Mouse (Mus musculus) brain, embryonic 14.5 days (tissue): ENCODE results near the gene Sipa1.

Experiments
- CTCF ChIP-seq: fragments of 200-500 bp; IDR thresholded peaks from 2 replicates; pipeline ENCODE4 v1.5.1; 2012; ENCODE audit warnings: inconsistent platforms, mild to moderate bottlenecking, moderate library complexity, borderline replicate concordance; ENCODE audit not compliant: insufficient read depth, insufficient read length; ENCODE audit errors: extremely low read depth
- POLR2A ChIP-seq: fragments of 200-500 bp; IDR thresholded peaks from 2 replicates; pipeline ENCODE4 v1.6.1; 2012; ENCODE audit warnings: mild to moderate bottlenecking, inconsistent platforms, borderline replicate concordance; ENCODE audit not compliant: poor library complexity, insufficient read depth, insufficient read length, severe bottlenecking; ENCODE audit errors: extremely low read depth

- TF ChIP-seq POLR2A (no peak), CTCF (no peak)
Measured at GRCm38 (mm10) chr19:5684985-5685384, 21.5 kb upstream of the Sipa1 start.
